Mouse (Mus musculus): ENCODE measurements around the gene Apobec1. TPM values are rescaled to one million over a fixed set of nuclear protein-coding genes. Genes with fewer than 3 reads are reported as not detected.

Gene Apobec1
- 25.7 TPM for polyA plus RNA-seq (2014; fragmentation: Illumina TruSeq; extraction: RNeasy Lipid Tissue Mini Kit (QIAGEN cat#74804))

DNA sequence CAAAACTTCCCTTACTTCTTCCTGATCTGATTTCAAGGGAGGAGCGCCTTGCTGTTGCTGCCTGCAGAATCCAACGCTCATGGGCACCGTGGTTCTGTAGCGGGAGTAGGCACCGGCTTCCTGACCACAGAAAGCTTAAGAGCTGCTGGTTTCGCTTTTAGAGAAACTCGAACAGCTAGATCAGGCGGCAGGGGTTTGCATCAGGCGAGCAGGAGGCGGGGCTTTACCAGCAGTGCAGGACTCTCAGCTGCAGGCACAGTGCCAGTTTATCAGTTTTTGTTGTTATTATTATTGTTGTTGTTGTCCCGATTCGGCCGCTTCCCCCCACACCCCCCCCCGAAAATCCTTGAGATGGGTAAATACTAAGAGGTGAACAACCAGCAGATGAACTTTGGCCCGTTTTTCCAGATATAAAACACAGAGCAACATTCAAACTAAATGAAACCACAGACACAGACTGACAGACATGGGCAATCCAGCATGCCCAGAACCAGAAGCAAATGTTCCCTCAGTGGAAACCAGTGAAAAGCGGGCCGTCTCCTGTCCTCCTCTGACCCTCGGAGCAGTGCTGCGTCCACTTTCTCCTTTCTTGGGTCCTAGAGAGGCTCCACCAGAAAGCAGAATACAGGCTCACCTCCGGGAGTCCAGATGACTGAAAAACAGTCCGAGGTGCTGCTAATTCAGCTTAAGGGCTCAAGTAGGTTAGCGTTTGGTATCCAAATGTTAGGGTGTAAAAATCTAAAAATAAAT, at the start of gene Apobec1:
Gene Apobec1 (minus strand): TSS at position 203 of the 750 bp plus-strand sequence.

GRCm38 (mm10) chr6:122626110-122626509, 23.9 kb upstream of the Apobec1 start, which contains the start of gene Dppa3:
Gene Dppa3, plus strand, starts transcription at chr6:122626410.

GRCm38 (mm10) chr6:122609771-122610170, 7.5 kb upstream of the Apobec1 start, which contains the start of gene Gdf3:
Gene Gdf3, minus strand, starts transcription at chr6:122610087.

DNA sequence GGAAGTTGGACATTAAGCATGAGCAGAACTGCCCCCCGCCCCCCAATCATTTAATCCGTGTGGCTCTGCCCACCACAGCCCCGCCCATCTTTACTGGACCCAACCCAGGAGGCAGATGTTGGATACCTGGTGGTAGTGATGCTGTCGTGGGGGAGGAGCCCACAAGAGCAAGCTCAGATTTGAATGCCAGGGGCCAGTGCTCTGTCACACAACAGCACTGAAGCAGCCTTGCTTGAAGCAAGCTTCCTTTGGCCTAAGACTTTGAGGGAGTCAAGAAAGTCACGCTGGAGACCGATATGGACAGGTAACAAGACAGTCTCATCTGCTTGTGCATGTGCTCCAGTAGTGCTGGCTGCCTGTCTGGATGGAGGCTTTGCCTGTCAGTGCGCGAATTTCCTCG, 48.6 kb downstream of the Apobec1 start, which contains the start of gene Aicda:
Gene Aicda (plus strand): TSS at position 196 of the 400 bp plus-strand sequence.

Other genes starting within 250 kb of the Apobec1 start
- 81.0 TPM for gene Rimklb, start 103.7 kb downstream of the Apobec1 start, polyA plus RNA-seq (2014; fragmentation: Illumina TruSeq; extraction: RNeasy Lipid Tissue Mini Kit (QIAGEN cat#74804))
- gene Mfap5, start 96.6 kb downstream of the Apobec1 start, polyA plus RNA-seq (2014; fragmentation: Illumina TruSeq; extraction: RNeasy Lipid Tissue Mini Kit (QIAGEN cat#74804)), result 33.2 TPM
- gene Aicda, start 48.6 kb downstream of the Apobec1 start, polyA plus RNA-seq (2014; fragmentation: Illumina TruSeq; extraction: RNeasy Lipid Tissue Mini Kit (QIAGEN cat#74804)), result 4.4 TPM
- not detected for gene Gdf3, start 7.6 kb upstream of the Apobec1 start, polyA plus RNA-seq (2014; fragmentation: Illumina TruSeq; extraction: RNeasy Lipid Tissue Mini Kit (QIAGEN cat#74804))
- gene Dppa3, start 24.0 kb upstream of the Apobec1 start, polyA plus RNA-seq (2014; fragmentation: Illumina TruSeq; extraction: RNeasy Lipid Tissue Mini Kit (QIAGEN cat#74804)), result 36.9 TPM
- gene Nanog, start 105.0 kb upstream of the Apobec1 start, polyA plus RNA-seq (2014; fragmentation: Illumina TruSeq; extraction: RNeasy Lipid Tissue Mini Kit (QIAGEN cat#74804)), result 0.23 TPM
- gene Slc2a3, start 199.2 kb upstream of the Apobec1 start, polyA plus RNA-seq (2014; fragmentation: Illumina TruSeq; extraction: RNeasy Lipid Tissue Mini Kit (QIAGEN cat#74804)), result 6.3 TPM
- gene Foxj2, start 217.5 kb upstream of the Apobec1 start, polyA plus RNA-seq (2014; fragmentation: Illumina TruSeq; extraction: RNeasy Lipid Tissue Mini Kit (QIAGEN cat#74804)), result 17.5 TPM

Measured in ovary, adult 10 weeks (tissue).